Mouse (Mus musculus) heart, adult 2 months (tissue): ENCODE data around the gene Ripply3.

Source experiments
- CTCF ChIP-seq: fragments of 200-600 bp; IDR thresholded peaks from 2 replicates; pipeline ENCODE4 v1.8.1; 2022; ENCODE audit warnings: antibody characterized with exemption, mild to moderate bottlenecking, moderate library complexity
- EP300 ChIP-seq: fragments of 200-500 bp; IDR thresholded peaks from 2 replicates; pipeline ENCODE4 v1.6.1; 2011; ENCODE audit warnings: low read depth, low read length, control low read depth; ENCODE audit not compliant: insufficient read depth
- POLR2A ChIP-seq: fragments of 200-500 bp; IDR thresholded peaks from 2 replicates; pipeline ENCODE4 v1.6.1; 2011; ENCODE audit warnings: mild to moderate bottlenecking, low read depth, low read length, control low read depth; ENCODE audit not compliant: insufficient read depth

DNA sequence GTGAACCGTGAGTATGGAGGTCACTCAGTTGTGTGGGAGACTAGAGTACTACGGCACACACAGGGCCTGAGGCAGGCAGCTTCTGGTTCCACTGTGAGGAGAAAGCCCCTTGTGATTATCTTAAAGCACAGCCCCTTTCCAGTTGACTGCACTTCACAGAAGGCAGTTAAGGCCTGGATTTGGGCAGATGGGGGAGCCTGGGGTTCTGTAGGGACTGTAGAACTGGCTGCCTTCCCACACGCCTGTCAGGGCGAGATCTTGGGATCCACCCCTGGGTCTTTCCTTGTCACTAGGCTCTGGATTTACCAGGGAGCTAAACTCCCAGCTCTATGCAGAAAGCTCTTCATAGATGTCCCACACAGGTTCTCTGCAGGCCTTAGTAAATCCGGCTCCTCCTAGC, 2.2 kb downstream of the Ripply3 start:
- TF ChIP-seq EP300: no peak
- TF ChIP-seq POLR2A: no peak
- TF ChIP-seq CTCF: no peak
